Mouse (Mus musculus): ENCODE measurements around the gene Desi2.
"Not testable (repeated sequence)": the region's sequence is repeated elsewhere in the genome, so short reads cannot be mapped to it uniquely, and the experiment has no call there.

Desi2 gene

DNA sequence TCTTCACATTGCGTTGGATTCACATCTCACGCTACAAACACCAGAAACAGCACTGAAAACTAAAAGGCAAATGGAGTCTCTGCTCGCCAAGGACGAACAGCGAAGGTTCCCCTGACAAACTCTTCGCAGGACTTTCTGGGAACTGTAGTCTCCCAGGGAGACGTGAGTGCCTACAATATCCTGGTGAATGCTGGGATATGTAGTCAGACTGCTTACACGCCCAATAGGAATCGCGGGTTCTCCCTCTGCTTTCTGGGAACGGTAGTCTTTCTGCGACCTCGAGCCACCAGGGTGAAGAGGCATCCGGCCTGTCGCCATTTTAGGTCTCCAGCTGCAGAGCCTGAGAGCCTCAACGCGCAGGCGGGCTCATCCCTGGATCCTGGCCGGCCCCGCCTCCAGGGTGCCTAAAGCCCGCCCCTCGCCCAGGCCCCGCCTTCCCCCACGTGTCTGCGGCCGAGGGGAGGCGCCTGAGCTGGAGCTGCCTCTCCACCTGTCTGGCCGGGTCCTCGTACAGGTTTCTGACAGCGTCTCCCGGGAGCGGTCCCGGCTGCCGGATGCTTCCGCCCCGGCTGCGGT is at the start of gene Desi2:
Gene Desi2, plus strand, starts transcription at position 202 of the 576 bp plus-strand sequence.
- in situ Hi-C loops (cut with MboI; ENCODE audit: low pct_unique_long_range_greater_than_20kb in 1 of 2, low sequenced_read_pairs in 2 of 2, unreplicated experiment in 1 of 2), result loop anchor here in 1 of 2 experiments (10.0 kb wide), 1 partner anchor 203 kb away; the partner anchor contains the start of gene Catspere2

GRCm38 (mm10) chr1:178146513-178146912 is 40.7 kb upstream of the Desi2 start:
- in situ Hi-C loops (cut with MboI; ENCODE audit: low pct_unique_long_range_greater_than_20kb in 1 of 2, low sequenced_read_pairs in 2 of 2, unreplicated experiment in 1 of 2), result not testable (repeated sequence)

- in situ Hi-C loops (cut with MboI; ENCODE audit: low pct_unique_long_range_greater_than_20kb in 1 of 2, low sequenced_read_pairs in 2 of 2, unreplicated experiment in 1 of 2), result not testable (repeated sequence)
Measured at GRCm38 (mm10) chr1:178146915-178147314, 40.3 kb upstream of the Desi2 start.

GRCm38 (mm10) chr1:178182251-178182650 is 5.0 kb upstream of the Desi2 start:
- in situ Hi-C loops (cut with MboI; ENCODE audit: low pct_unique_long_range_greater_than_20kb in 1 of 2, low sequenced_read_pairs in 2 of 2, unreplicated experiment in 1 of 2), result loop anchor here in 1 of 2 experiments (10.0 kb wide), 1 partner anchor 197 kb away; the partner anchor contains the start of gene Catspere2

- in situ Hi-C loops (cut with MboI; ENCODE audit: low pct_unique_long_range_greater_than_20kb in 1 of 2, low sequenced_read_pairs in 2 of 2, unreplicated experiment in 1 of 2), result loop anchor here in 1 of 2 experiments (10.0 kb wide), 1 partner anchor 201 kb away; the partner anchor contains the start of gene Catspere2
Measured at GRCm38 (mm10) chr1:178185591-178185990, 1.6 kb upstream of the Desi2 start.

DNA sequence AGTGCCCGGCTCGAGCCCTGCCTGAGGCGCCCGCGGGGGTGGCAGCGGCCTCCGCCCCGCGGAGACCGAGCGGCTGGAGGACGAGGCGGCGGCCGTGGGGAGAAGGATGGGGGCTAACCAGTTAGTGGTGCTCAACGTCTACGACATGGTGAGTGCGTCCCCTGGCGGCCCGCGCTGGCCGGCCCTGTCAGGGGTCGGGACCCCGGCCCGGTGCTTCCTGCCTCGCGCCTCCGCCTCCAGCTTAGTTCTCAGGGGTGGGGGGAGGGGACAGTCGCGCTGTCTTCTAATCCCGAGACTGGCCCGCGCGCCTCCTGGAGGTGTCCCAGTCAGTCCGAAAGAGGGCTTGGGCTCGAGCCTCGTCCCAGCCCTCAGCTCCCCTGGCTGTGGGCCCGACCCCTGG is 593 bp downstream of the Desi2 start:
- in situ Hi-C loops (cut with MboI; ENCODE audit: low pct_unique_long_range_greater_than_20kb in 1 of 2, low sequenced_read_pairs in 2 of 2, unreplicated experiment in 1 of 2), result loop anchor here in 1 of 2 experiments (10.0 kb wide), 1 partner anchor 203 kb away; the partner anchor contains the start of gene Catspere2

GRCm38 (mm10) chr1:178188386-178188785 is 1.2 kb downstream of the Desi2 start:
- in situ Hi-C loops (cut with MboI; ENCODE audit: low pct_unique_long_range_greater_than_20kb in 1 of 2, low sequenced_read_pairs in 2 of 2, unreplicated experiment in 1 of 2), result loop anchor here in 1 of 2 experiments (10.0 kb wide), 1 partner anchor 204 kb away; the partner anchor contains the start of gene Catspere2

DNA sequence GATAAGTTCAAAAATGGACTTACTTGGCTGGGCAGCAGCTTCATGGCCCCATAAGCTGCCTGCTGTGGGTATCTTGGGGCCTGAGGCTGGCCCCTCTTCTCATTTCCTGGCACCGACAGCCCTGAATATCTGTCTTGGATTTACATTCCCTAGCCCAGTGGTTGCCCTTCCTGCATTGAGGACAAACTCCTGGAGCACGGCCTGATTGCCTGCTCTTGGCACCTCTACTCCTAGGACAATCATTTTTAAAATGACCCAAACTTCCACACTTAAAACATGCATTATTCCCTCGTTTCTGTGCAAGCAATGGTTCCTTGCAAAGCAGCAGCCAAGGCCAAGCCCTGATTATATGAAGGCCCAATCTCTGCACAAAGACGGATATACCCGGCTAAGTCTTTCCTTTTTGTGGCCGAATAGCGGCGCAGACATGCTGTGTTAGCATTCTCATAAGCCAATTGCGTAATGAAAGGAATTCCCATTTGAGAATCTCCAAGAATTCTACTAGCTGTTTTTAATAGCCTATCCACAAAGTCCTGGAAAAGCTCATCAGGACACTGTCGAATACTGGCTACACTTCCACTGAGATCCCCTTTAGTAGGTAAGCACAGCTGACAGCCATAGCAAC is 18.6 kb downstream of the Desi2 start:
- in situ Hi-C loops (cut with MboI; ENCODE audit: low pct_unique_long_range_greater_than_20kb in 1 of 2, low sequenced_read_pairs in 2 of 2, unreplicated experiment in 1 of 2), result no loop called here

GRCm38 (mm10) chr1:178207856-178208255 is 20.6 kb downstream of the Desi2 start:
- in situ Hi-C loops (cut with MboI; ENCODE audit: low pct_unique_long_range_greater_than_20kb in 1 of 2, low sequenced_read_pairs in 2 of 2, unreplicated experiment in 1 of 2), result not testable (repeated sequence)

DNA sequence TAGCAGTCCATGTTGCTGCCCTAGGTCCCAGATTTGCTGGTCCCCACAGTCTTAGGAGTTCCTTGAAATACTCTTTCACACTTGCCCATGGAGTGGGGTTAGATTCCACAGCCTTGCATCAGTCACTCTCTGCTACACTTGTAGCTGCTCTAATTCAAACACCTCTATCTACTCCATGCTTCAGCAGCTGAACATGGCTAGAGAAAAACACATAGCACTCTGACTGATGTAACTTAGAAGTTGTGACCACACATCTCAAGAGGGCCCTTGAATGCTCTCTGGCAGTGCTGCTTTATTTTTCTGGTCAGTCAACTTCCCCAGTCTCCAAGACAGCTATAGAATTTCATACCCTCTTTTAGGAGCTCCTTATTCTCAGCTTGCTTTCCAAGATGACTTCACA is 22.7 kb downstream of the Desi2 start:
- in situ Hi-C loops (cut with MboI; ENCODE audit: low pct_unique_long_range_greater_than_20kb in 1 of 2, low sequenced_read_pairs in 2 of 2, unreplicated experiment in 1 of 2), result no loop called here

- in situ Hi-C loops (cut with MboI; ENCODE audit: low pct_unique_long_range_greater_than_20kb in 1 of 2, low sequenced_read_pairs in 2 of 2, unreplicated experiment in 1 of 2), result no loop called here
Measured at GRCm38 (mm10) chr1:178217157-178217556, 29.9 kb downstream of the Desi2 start.

GRCm38 (mm10) chr1:178218305-178218704 is 31.1 kb downstream of the Desi2 start:
- in situ Hi-C loops (cut with MboI; ENCODE audit: low pct_unique_long_range_greater_than_20kb in 1 of 2, low sequenced_read_pairs in 2 of 2, unreplicated experiment in 1 of 2), result no loop called here

- in situ Hi-C loops (cut with MboI; ENCODE audit: low pct_unique_long_range_greater_than_20kb in 1 of 2, low sequenced_read_pairs in 2 of 2, unreplicated experiment in 1 of 2), result no loop called here
Measured at GRCm38 (mm10) chr1:178219166-178220077, 32.2 kb downstream of the Desi2 start.

- in situ Hi-C loops (cut with MboI; ENCODE audit: low pct_unique_long_range_greater_than_20kb in 1 of 2, low sequenced_read_pairs in 2 of 2, unreplicated experiment in 1 of 2), result not testable (repeated sequence)
Measured at GRCm38 (mm10) chr1:178228888-178229287, 41.7 kb downstream of the Desi2 start.

DNA sequence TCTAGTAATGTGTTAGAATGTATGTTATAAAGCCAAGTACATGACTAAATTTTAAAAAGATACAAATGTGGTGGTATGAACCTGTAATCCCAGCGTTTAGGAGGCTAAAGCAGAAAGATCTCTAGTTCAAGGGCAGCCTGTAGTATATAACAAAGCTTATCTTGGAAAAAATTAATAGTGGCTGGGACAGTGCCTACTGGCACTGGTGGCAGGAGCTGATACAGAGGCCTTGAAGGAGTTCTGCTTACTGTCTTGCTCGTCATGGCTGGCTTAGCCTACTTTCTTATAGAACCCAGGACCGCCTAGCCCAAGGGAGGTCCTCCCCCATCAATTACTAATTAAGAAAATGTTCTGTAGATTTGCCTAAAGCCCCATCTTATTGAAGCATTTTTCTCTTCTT is 46.9 kb downstream of the Desi2 start:
- in situ Hi-C loops (cut with MboI; ENCODE audit: low pct_unique_long_range_greater_than_20kb in 1 of 2, low sequenced_read_pairs in 2 of 2, unreplicated experiment in 1 of 2), result no loop called here

GRCm38 (mm10) chr1:178235919-178236466 is 48.8 kb downstream of the Desi2 start:
- in situ Hi-C loops (cut with MboI; ENCODE audit: low pct_unique_long_range_greater_than_20kb in 1 of 2, low sequenced_read_pairs in 2 of 2, unreplicated experiment in 1 of 2), result no loop called here

- in situ Hi-C loops (cut with MboI; ENCODE audit: low pct_unique_long_range_greater_than_20kb in 1 of 2, low sequenced_read_pairs in 2 of 2, unreplicated experiment in 1 of 2), result no loop called here
Measured at GRCm38 (mm10) chr1:178238676-178239075, 51.5 kb downstream of the Desi2 start.

- in situ Hi-C loops (cut with MboI; ENCODE audit: low pct_unique_long_range_greater_than_20kb in 1 of 2, low sequenced_read_pairs in 2 of 2, unreplicated experiment in 1 of 2), result no loop called here
Measured at GRCm38 (mm10) chr1:178241884-178242508, 54.8 kb downstream of the Desi2 start.
